Mouse (Mus musculus): ENCODE data around the gene Fam160a2. TPM values are rescaled to one million over a fixed set of nuclear protein-coding genes. Genes with fewer than 3 reads are reported as not detected.

Gene Fam160a2
- polyA plus RNA-seq, 1 experiment from 2014 or later, result 44.0 TPM

DNA sequence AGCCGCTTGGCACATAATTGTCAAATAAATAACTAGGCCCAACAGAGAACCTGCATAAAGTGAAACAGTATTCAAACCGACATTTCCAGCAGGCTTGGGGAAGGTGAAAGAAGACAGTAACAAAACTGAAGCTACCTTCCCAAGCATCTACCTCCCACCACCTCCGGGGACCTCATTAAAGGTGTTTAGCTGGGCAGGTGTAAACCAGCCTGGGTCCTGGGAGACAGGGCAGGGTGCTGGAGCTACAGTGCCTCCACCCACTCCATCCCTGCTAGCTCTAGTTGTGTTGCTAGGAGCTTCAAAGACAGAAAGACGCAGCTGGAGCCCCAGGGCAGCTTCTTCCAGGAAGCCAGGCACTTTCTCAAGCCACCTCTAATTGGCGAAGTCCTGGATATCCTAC lies 4.4 kb upstream of the Fam160a2 start, which contains the start of gene Cnga4:
Gene Cnga4 (plus strand): TSS at position 301 of the 400 bp plus-strand sequence.
- 81% methylated on average over 5 of the region's 5 CpGs for WGBS
- no peaks in the 10 kb centered on the region for H3K27me3 ChIP-seq (ENCODE audit: control insufficient read depth, insufficient read depth, low read length)
- no peak within 1 kb of the TSS for H3K27ac ChIP-seq (replicated peaks; ENCODE audit: low read depth, low read length)
- H3K9ac ChIP-seq (replicated peaks; ENCODE audit: low read length), result no peak within 1 kb of the TSS
- H3K36me3 ChIP-seq (ENCODE audit: control insufficient read depth, insufficient read depth, low read length), result no peaks in the 10 kb centered on the region
- no peak within 1 kb of the TSS for H3K4me2 ChIP-seq (ENCODE audit: low read length)
- no peaks in the 10 kb centered on the region for H3K9me3 ChIP-seq (ENCODE audit: control insufficient read depth, low read length)
- ATAC-seq (ENCODE audit: low FRiP score, low TSS enrichment) (no peak), DNase-seq (no peak)
- no peak within 1 kb of the TSS for H3K4me3 ChIP-seq (replicated peaks; ENCODE audit: low read depth, low read length)
- H3K4me1 ChIP-seq (ENCODE audit: control insufficient read depth, insufficient read depth, low read length), result peaks cover under 1% of the 10 kb centered on the region; the same call in 1 of the 2 replicates

DNA sequence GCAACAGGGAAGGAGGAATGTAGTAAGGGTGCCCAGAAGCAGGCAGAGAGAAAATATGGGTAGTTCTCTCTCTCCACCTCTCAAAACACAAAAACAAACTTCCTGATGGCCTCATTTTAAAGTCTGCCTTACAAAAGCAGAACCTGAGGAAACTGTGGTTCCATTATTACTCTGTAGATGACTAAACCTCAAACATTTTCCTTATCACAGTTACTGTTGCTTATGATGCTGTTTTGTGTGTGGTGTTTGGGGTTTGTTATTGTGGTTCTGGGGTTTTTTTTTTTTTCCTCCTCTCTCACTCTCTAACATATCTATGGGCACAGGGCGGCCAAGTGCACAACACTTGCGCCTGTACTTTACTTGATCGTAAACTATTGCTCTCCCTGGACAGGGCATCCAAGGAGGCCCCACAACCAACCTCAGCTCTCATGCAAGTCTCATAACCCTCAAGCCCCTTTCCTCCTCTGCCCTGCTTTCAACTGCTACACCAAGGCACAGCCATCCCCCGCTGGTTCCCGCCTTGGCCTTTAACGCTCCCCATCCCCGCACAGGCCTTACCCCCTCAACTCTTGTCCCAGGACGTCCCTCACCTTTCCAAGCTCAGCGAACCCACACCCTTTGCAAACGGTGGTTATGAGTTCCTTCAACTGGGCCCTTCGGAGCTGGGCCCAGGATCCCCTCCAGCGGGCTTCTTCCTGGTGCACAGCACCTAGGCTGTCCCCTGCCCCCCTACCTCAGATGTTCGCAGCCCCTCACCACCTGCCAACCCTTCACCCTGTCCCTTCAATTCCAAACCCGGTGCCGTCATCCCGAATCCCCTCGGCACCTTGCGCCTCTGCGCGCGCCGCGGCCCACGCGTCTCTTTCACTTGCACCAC lies 558 bp downstream of the Fam160a2 start:
- no peaks in the 10 kb centered on the region for H3K27me3 ChIP-seq (ENCODE audit: control insufficient read depth, insufficient read depth, low read length)
- H3K9ac ChIP-seq (replicated peaks; ENCODE audit: low read length), result peak overlapping the region; percentile 84
- peaks cover 10% of the 10 kb centered on the region for H3K36me3 ChIP-seq (ENCODE audit: control insufficient read depth, insufficient read depth, low read length)
- DNase-seq, result peak; percentile 17
- H3K4me1 ChIP-seq (ENCODE audit: control insufficient read depth, insufficient read depth, low read length), result peaks cover 6% of the 10 kb centered on the region
- ATAC-seq (ENCODE audit: low FRiP score, low TSS enrichment), result no peak
- H3K27ac ChIP-seq (replicated peaks; ENCODE audit: low read depth, low read length), result peak overlapping the region; percentile 64
- peak overlapping the region; percentile 80 for H3K4me3 ChIP-seq (replicated peaks; ENCODE audit: low read depth, low read length)
- WGBS, result 2% methylated on average over 25 of the region's 25 CpGs
- H3K9me3 ChIP-seq (ENCODE audit: control insufficient read depth, low read length), result no peaks in the 10 kb centered on the region
- H3K4me2 ChIP-seq (ENCODE audit: low read length), result peak overlapping the region; percentile 76

DNA sequence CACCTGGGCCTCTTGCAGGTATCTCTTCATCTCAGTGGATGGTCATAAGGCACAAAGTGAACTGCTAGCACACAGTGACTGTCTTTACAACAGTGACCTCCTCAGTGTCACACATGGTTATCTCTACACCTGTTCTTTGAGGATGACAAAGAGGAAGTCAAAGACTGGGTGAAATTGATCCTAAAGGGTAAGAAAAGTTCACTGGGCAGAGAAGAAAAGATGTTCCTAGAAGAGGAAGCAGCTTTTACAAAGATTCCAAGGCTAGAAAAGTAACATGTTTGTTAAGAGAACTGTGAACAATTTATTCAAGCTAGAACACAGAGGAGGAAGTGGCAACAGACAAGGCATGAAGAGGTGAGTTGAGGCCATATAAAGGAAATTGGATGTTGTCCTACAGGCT lies 3.7 kb downstream of the Fam160a2 start:
- no peak overlapping the region for H3K4me3 ChIP-seq (replicated peaks; ENCODE audit: low read depth, low read length)
- H3K27ac ChIP-seq (replicated peaks; ENCODE audit: low read depth, low read length), result no peak overlapping the region
- DNase-seq (no peak), ATAC-seq (ENCODE audit: low FRiP score, low TSS enrichment) (no peak)
- peaks cover 6% of the 10 kb centered on the region for H3K4me1 ChIP-seq (ENCODE audit: control insufficient read depth, insufficient read depth, low read length)
- no peak overlapping the region for H3K4me2 ChIP-seq (ENCODE audit: low read length)
- H3K27me3 ChIP-seq (ENCODE audit: control insufficient read depth, insufficient read depth, low read length), result no peaks in the 10 kb centered on the region
- no peak overlapping the region for H3K9ac ChIP-seq (replicated peaks; ENCODE audit: low read length)
- H3K36me3 ChIP-seq (ENCODE audit: control insufficient read depth, insufficient read depth, low read length), result peaks cover 10% of the 10 kb centered on the region
- H3K9me3 ChIP-seq (ENCODE audit: control insufficient read depth, low read length), result no peaks in the 10 kb centered on the region

DNA sequence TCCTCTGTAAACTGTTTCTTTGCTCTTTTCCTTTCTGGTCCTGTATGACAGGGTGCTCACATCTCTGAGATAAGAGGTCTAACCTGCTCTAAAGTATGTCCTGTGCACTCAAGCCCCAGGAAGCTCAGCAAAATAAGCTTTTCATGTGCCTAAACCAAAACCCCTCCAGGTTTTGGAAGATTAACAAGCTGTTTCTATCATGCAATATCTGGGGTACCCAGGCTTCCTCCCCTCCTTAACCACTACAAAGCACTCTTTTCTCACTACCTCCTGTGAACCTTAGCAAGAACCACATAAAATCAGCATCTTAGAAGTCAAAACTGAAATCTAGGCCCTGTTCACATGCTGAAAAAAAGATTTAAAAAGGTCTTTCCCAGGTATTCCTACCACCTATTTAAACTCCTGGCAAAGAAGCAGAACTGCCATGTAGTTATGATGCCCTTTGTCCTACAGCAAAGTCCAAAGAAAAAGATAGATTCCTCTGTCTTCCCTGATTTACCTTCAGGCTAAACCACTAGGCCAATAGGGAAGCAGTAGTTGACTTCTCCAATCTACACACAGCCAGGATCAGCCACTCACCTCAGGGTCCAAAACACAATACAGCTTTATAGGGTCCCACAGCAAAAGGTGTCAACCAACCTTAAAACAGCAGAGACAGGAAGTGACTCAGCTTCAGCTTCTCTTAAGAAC lies 4.6 kb downstream of the Fam160a2 start:
- DNase-seq, result no peak
- H3K9me3 ChIP-seq (ENCODE audit: control insufficient read depth, low read length), result no peaks in the 10 kb centered on the region
- no peak overlapping the region for H3K27ac ChIP-seq (replicated peaks; ENCODE audit: low read depth, low read length)
- H3K36me3 ChIP-seq (ENCODE audit: control insufficient read depth, insufficient read depth, low read length), result peaks cover 12% of the 10 kb centered on the region
- no peak overlapping the region for H3K4me2 ChIP-seq (ENCODE audit: low read length)
- no peaks in the 10 kb centered on the region for H3K27me3 ChIP-seq (ENCODE audit: control insufficient read depth, insufficient read depth, low read length)
- H3K9ac ChIP-seq (replicated peaks; ENCODE audit: low read length), result no peak overlapping the region
- H3K4me1 ChIP-seq (ENCODE audit: control insufficient read depth, insufficient read depth, low read length), result peaks cover 6% of the 10 kb centered on the region
- no peak overlapping the region for H3K4me3 ChIP-seq (replicated peaks; ENCODE audit: low read depth, low read length)
- no peak for ATAC-seq (ENCODE audit: low FRiP score, low TSS enrichment)

DNA sequence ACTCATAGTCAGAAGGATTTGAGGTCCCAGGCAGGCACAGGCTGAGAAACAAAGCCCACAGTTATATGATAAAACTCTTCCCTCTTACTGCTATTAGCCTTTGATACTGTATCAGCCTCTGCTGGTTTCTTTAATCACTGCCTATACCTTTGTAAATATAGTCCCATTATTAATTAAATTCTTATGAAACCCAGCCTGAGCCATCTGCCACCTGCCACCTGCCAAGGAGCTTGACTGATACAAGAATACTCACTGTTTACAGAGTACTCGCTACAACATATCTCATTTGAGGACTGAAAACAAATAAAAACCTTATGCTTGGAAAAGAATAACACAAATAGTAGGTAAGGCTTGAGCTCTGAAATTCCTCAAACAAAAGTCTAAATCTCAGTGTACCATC lies 5.2 kb downstream of the Fam160a2 start:
- H3K9me3 ChIP-seq (ENCODE audit: control insufficient read depth, low read length), result no peaks in the 10 kb centered on the region
- peaks cover 19% of the 10 kb centered on the region for H3K36me3 ChIP-seq (ENCODE audit: control insufficient read depth, insufficient read depth, low read length)
- H3K9ac ChIP-seq (replicated peaks; ENCODE audit: low read length), result no peak overlapping the region
- H3K4me2 ChIP-seq (ENCODE audit: low read length), result no peak overlapping the region
- H3K4me3 ChIP-seq (replicated peaks; ENCODE audit: low read depth, low read length), result no peak overlapping the region
- ATAC-seq (ENCODE audit: low FRiP score, low TSS enrichment) (no peak), DNase-seq (no peak)
- 93% methylated on average over 1 of the region's 1 CpGs for WGBS
- peaks cover 6% of the 10 kb centered on the region for H3K4me1 ChIP-seq (ENCODE audit: control insufficient read depth, insufficient read depth, low read length)
- H3K27ac ChIP-seq (replicated peaks; ENCODE audit: low read depth, low read length), result no peak overlapping the region
- H3K27me3 ChIP-seq (ENCODE audit: control insufficient read depth, insufficient read depth, low read length), result no peaks in the 10 kb centered on the region

DNA sequence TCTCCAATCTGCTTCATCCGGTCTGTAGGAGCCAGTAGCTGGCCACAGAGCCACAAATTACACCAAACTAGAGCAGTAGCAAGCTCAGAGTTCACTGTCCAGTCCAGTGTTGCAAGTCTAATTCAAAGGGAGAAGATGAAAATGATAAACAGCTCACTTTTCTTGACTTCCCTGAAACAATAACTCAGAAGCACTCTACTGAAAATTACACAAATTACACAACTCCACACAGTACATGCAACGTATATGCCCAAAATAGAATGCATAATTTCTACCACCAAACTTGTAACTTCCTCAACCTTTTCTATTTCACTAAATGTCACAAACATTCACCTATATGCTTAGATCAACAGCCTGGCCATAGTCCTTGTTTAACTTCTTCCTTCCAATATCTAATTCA lies 9.6 kb downstream of the Fam160a2 start:
- ATAC-seq (ENCODE audit: low FRiP score, low TSS enrichment) (no peak), DNase-seq (no peak)
- Histone ChIP-seq H3K27ac (replicated peaks; ENCODE audit: low read depth, low read length) (no peak overlapping the region), H3K4me1 (ENCODE audit: control insufficient read depth, insufficient read depth, low read length) (no peaks in the 10 kb centered on the region), H3K4me2 (ENCODE audit: low read length) (no peak overlapping the region), H3K9me3 (ENCODE audit: control insufficient read depth, low read length) (no peaks in the 10 kb centered on the region), H3K27me3 (ENCODE audit: control insufficient read depth, insufficient read depth, low read length) (no peaks in the 10 kb centered on the region), H3K36me3 (ENCODE audit: control insufficient read depth, insufficient read depth, low read length) (peaks cover 56% of the 10 kb centered on the region), H3K9ac (replicated peaks; ENCODE audit: low read length) (no peak overlapping the region), H3K4me3 (replicated peaks; ENCODE audit: low read depth, low read length) (no peak overlapping the region)
- WGBS, result 94% methylated on average over 2 of the region's 2 CpGs

DNA sequence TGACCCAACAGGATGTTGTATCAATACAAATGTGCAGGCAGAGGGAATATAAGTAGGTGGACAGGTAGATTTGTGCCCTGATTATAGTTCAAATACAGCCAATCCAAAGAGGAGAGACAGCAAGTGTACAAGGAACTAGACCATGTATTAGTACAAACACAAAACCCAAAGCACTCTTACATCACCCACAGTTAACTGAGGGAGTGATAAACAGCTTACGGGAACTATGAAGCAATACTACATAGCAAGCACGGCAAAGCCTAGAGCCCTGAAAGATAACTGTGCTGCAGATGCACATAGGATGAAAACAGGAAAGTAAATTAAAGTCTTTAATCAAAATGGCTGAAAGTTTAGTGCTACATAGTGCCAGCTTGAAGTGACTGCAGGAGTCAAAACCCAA lies 12.2 kb downstream of the Fam160a2 start:
- H3K4me3 ChIP-seq (replicated peaks; ENCODE audit: low read depth, low read length), result no peak overlapping the region
- no peak overlapping the region for H3K27ac ChIP-seq (replicated peaks; ENCODE audit: low read depth, low read length)
- 97% methylated on average over 2 of the region's 2 CpGs for WGBS

DNA sequence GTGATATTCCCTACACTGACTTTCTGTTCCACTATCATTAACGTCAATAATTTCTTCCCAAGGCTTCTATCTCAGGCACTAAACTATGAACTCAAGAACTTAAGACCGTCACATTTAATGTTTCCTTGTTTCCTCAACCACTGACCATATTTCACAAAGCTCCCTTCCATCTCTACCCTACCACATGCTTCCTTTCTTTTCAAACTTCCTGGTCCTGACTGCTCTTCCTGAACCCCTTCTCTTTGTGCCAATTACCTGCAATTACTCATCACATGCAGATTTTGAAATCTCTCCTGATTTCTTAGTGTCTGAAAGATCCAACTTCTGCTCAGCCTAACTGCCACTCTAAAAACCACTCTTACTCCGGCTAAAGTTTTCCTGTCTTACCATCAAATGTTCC lies 19.5 kb downstream of the Fam160a2 start:
- no peak for DNase-seq
- ATAC-seq (ENCODE audit: low FRiP score, low TSS enrichment), result no peak
- peaks cover 90% of the 10 kb centered on the region for H3K36me3 ChIP-seq (ENCODE audit: control insufficient read depth, insufficient read depth, low read length)
- H3K9me3 ChIP-seq (ENCODE audit: control insufficient read depth, low read length), result no peaks in the 10 kb centered on the region
- H3K4me1 ChIP-seq (ENCODE audit: control insufficient read depth, insufficient read depth, low read length), result no peaks in the 10 kb centered on the region
- H3K4me3 ChIP-seq (replicated peaks; ENCODE audit: low read depth, low read length), result no peak overlapping the region
- H3K27me3 ChIP-seq (ENCODE audit: control insufficient read depth, insufficient read depth, low read length), result no peaks in the 10 kb centered on the region
- WGBS, result 95% methylated on average over 3 of the region's 3 CpGs
- H3K27ac ChIP-seq (replicated peaks; ENCODE audit: low read depth, low read length), result no peak overlapping the region
- no peak overlapping the region for H3K9ac ChIP-seq (replicated peaks; ENCODE audit: low read length)
- no peak overlapping the region for H3K4me2 ChIP-seq (ENCODE audit: low read length)

More for the DNA sequence above, 12.2 kb downstream of the Fam160a2 start:
- no peaks in the 10 kb centered on the region for H3K4me1 ChIP-seq (ENCODE audit: control insufficient read depth, insufficient read depth, low read length)
- H3K9ac ChIP-seq (replicated peaks; ENCODE audit: low read length), result no peak overlapping the region
- DNase-seq (no peak), ATAC-seq (ENCODE audit: low FRiP score, low TSS enrichment) (no peak)
- no peaks in the 10 kb centered on the region for H3K9me3 ChIP-seq (ENCODE audit: control insufficient read depth, low read length)
- no peaks in the 10 kb centered on the region for H3K27me3 ChIP-seq (ENCODE audit: control insufficient read depth, insufficient read depth, low read length)
- no peak overlapping the region for H3K4me2 ChIP-seq (ENCODE audit: low read length)
- H3K36me3 ChIP-seq (ENCODE audit: control insufficient read depth, insufficient read depth, low read length), result peaks cover 76% of the 10 kb centered on the region

DNA sequence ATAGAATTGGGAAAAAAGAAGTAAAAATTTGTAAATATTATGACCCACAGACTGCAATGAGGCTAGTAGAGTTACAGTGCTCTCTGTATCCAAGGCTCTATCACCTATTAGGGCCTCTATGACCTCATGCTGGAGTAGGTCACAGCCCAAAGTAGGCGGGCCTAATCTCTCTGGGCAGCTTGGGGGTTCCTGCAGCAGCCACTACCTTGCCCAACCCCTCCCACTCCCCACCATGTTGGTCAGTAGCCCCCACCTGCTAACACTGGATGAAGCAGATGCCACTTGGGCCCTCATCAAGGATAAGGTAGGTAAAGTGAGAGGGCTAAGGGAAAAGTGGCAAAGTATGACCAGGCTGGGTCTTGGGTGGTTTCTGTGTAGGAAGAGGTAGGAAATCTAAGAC lies 25.0 kb downstream of the Fam160a2 start, which contains the start of gene Gm5901:
Gene Gm5901 (plus strand): TSS at position 173 of the 400 bp plus-strand sequence.
- DNase-seq, result no peak
- Histone ChIP-seq H3K4me3 (replicated peaks; ENCODE audit: low read depth, low read length) (no peak within 1 kb of the TSS), H3K4me1 (ENCODE audit: control insufficient read depth, insufficient read depth, low read length) (no peaks in the 10 kb centered on the region), H3K27ac (replicated peaks; ENCODE audit: low read depth, low read length) (no peak within 1 kb of the TSS), H3K36me3 (ENCODE audit: control insufficient read depth, insufficient read depth, low read length) (peaks cover 43% of the 10 kb centered on the region), H3K4me2 (ENCODE audit: low read length) (no peak within 1 kb of the TSS), H3K27me3 (ENCODE audit: control insufficient read depth, insufficient read depth, low read length) (no peaks in the 10 kb centered on the region), H3K9ac (replicated peaks; ENCODE audit: low read length) (no peak within 1 kb of the TSS), H3K9me3 (ENCODE audit: control insufficient read depth, low read length) (no peaks in the 10 kb centered on the region)
- no peak for ATAC-seq (ENCODE audit: low FRiP score, low TSS enrichment)
- 95% methylated on average over 1 of the region's 1 CpGs for WGBS
